Mouse (Mus musculus) stomach, embryonic 14.5 days (tissue): ENCODE measurements around the gene Nudt3. TPM values are rescaled to one million over a fixed set of nuclear protein-coding genes. Genes with fewer than 3 reads are reported as not detected.

Experiments
- ATAC-seq: fragments of 200-750 bp; cut with Nextera tagmentation; 2 replicates; pipeline ENCODE4 v1.8.0; 2017; ENCODE audit warnings: low read depth, moderate TSS enrichment; ENCODE audit not compliant: insufficient number of reproducible peaks, insufficient read depth, low FRiP score
- H3K27ac ChIP-seq: fragments of 300-500 bp; sonication (generic); 2 replicates; pipeline ENCODE4 v1.5.1; 2014; ENCODE audit warnings: mild to moderate bottlenecking, low read length, moderate library complexity, mixed read lengths
- H3K27me3 ChIP-seq: fragments of 300-500 bp; sonication (generic); 2 replicates; pipeline ENCODE4 v1.6.1; 2014; ENCODE audit warnings: low read length, control low read depth, mixed read lengths; ENCODE audit not compliant: control insufficient read depth, insufficient read depth
- H3K36me3 ChIP-seq: fragments of 300-500 bp; sonication (generic); 2 replicates; pipeline ENCODE4 v1.6.1; 2014; ENCODE audit warnings: mild to moderate bottlenecking, control low read depth, low read length, moderate library complexity, mixed read lengths; ENCODE audit not compliant: control insufficient read depth, insufficient read depth
- H3K4me1 ChIP-seq: fragments of 300-500 bp; sonication (generic); 2 replicates; pipeline ENCODE4 v1.6.1; 2014; ENCODE audit warnings: low read length, control low read depth, mixed read lengths; ENCODE audit not compliant: control insufficient read depth, insufficient read depth
- H3K4me2 ChIP-seq: fragments of 300-500 bp; sonication (generic); replicated peaks from 2 replicates; pipeline ENCODE4 v1.6.1; 2014; ENCODE audit warnings: low read depth, low read length, control low read depth
- H3K4me3 ChIP-seq: fragments of 300-500 bp; sonication (generic); 2 replicates; pipeline ENCODE4 v1.5.1; 2014; ENCODE audit warnings: low read depth, low read length, control low read depth
- H3K9ac ChIP-seq: fragments of 300-500 bp; sonication (generic); replicated peaks from 2 replicates; pipeline ENCODE4 v1.6.1; 2014; ENCODE audit warnings: low read depth, mild to moderate bottlenecking, control low read depth, low read length, moderate library complexity, mixed read lengths
- H3K9me3 ChIP-seq: fragments of 300-500 bp; sonication (generic); 2 replicates; pipeline ENCODE4 v1.6.1; 2016; ENCODE audit warnings: low read depth, low read length, control low read depth; ENCODE audit not compliant: control insufficient read depth
- WGBS: fragments of 180-500 bp; shearing (Covaris S2); extraction: QIAGEN DNeasy Blood & Tissue Kit; methylation state at CpG from one replicate; pipeline ENCODE4 v1.1.7; 2014; 5-methylcytosine and 5-hydroxymethylcytosine counted together
- polyA plus RNA-seq: library from polyadenylated mRNA; unstranded; fragments of >200 nt; fragmentation: Nextera tagmentation; extraction: Ambion mirVana; gene quantifications from 2 replicates; pipeline ENCODE4 v1.2.1, GENCODE M21; 2014

Gene Nudt3
- polyA plus RNA-seq, 1 experiment from 2014 or later, result 44.2 TPM

GRCm38 (mm10) chr17:27587252-27587651 lies 36.0 kb downstream of the Nudt3 start:
- Histone ChIP-seq H3K27me3 (no peaks in the 10 kb centered on the region), H3K4me1 (no peaks in the 10 kb centered on the region), H3K36me3 (peaks cover 33% of the 10 kb centered on the region), H3K9me3 (no peaks in the 10 kb centered on the region), H3K9ac (no peak overlapping the region), H3K4me3 (no peak overlapping the region), H3K4me2 (no peak overlapping the region), H3K27ac (no peak overlapping the region)
- ATAC-seq, result no peak
- 81% methylated on average over 12 of the region's 12 CpGs for WGBS

GRCm38 (mm10) chr17:27586661-27587060 lies 36.6 kb downstream of the Nudt3 start:
- no peak overlapping the region for H3K4me2 ChIP-seq

GRCm38 (mm10) chr17:27583185-27583894 lies 40.0 kb downstream of the Nudt3 start:
- WGBS, result 85% methylated on average over 13 of the region's 13 CpGs
- Histone ChIP-seq H3K36me3 (peaks cover 51% of the 10 kb centered on the region), H3K9me3 (no peaks in the 10 kb centered on the region), H3K27ac (no peak overlapping the region), H3K4me1 (no peaks in the 10 kb centered on the region), H3K4me3 (no peak overlapping the region), H3K9ac (no peak overlapping the region), H3K27me3 (no peaks in the 10 kb centered on the region), H3K4me2 (no peak overlapping the region)
- no peak for ATAC-seq

More at GRCm38 (mm10) chr17:27586661-27587060, 36.6 kb downstream of the Nudt3 start:
- H3K9ac ChIP-seq, result no peak overlapping the region
- H3K4me1 ChIP-seq, result no peaks in the 10 kb centered on the region
- no peak overlapping the region for H3K4me3 ChIP-seq
- ATAC-seq, result no peak
- H3K9me3 ChIP-seq, result no peaks in the 10 kb centered on the region
- H3K36me3 ChIP-seq, result peaks cover 35% of the 10 kb centered on the region
- no peak overlapping the region for H3K27ac ChIP-seq
- no peaks in the 10 kb centered on the region for H3K27me3 ChIP-seq
- 65% methylated on average over 9 of the region's 9 CpGs for WGBS

GRCm38 (mm10) chr17:27580392-27581068 lies 42.8 kb downstream of the Nudt3 start:
- 85% methylated on average over 18 of the region's 20 CpGs for WGBS
- ATAC-seq, result no peak
- Histone ChIP-seq H3K27ac (no peak overlapping the region), H3K4me2 (no peak overlapping the region), H3K9me3 (no peaks in the 10 kb centered on the region), H3K27me3 (no peaks in the 10 kb centered on the region), H3K9ac (no peak overlapping the region), H3K4me1 (no peaks in the 10 kb centered on the region), H3K36me3 (peaks cover 58% of the 10 kb centered on the region), H3K4me3 (no peak overlapping the region)

GRCm38 (mm10) chr17:27579816-27580215 lies 43.5 kb downstream of the Nudt3 start:
- H3K4me2 ChIP-seq, result no peak overlapping the region
- H3K9me3 ChIP-seq, result no peaks in the 10 kb centered on the region
- H3K27ac ChIP-seq, result no peak overlapping the region
- no peak overlapping the region for H3K9ac ChIP-seq
- H3K4me3 ChIP-seq, result no peak overlapping the region
- H3K27me3 ChIP-seq, result no peaks in the 10 kb centered on the region
- no peaks in the 10 kb centered on the region for H3K4me1 ChIP-seq
- peaks cover 57% of the 10 kb centered on the region for H3K36me3 ChIP-seq
- no peak for ATAC-seq
- 94% methylated on average over 8 of the region's 8 CpGs for WGBS

GRCm38 (mm10) chr17:27578487-27578886 lies 44.8 kb downstream of the Nudt3 start:
- Histone ChIP-seq H3K4me1 (no peaks in the 10 kb centered on the region), H3K36me3 (peaks cover 57% of the 10 kb centered on the region), H3K27ac (no peak overlapping the region), H3K9me3 (no peaks in the 10 kb centered on the region), H3K27me3 (no peaks in the 10 kb centered on the region), H3K9ac (no peak overlapping the region), H3K4me3 (no peak overlapping the region), H3K4me2 (no peak overlapping the region)
- ATAC-seq, result no peak
- 96% methylated on average over 10 of the region's 10 CpGs for WGBS

GRCm38 (mm10) chr17:27577468-27577867 lies 45.8 kb downstream of the Nudt3 start:
- H3K27ac ChIP-seq, result no peak overlapping the region
- no peak overlapping the region for H3K4me3 ChIP-seq
- 66% methylated on average over 6 of the region's 6 CpGs for WGBS
- no peak for ATAC-seq
- H3K36me3 ChIP-seq, result peaks cover 50% of the 10 kb centered on the region
- H3K9me3 ChIP-seq, result no peaks in the 10 kb centered on the region
- no peaks in the 10 kb centered on the region for H3K4me1 ChIP-seq
- H3K9ac ChIP-seq, result no peak overlapping the region
- H3K27me3 ChIP-seq, result no peaks in the 10 kb centered on the region
- no peak overlapping the region for H3K4me2 ChIP-seq

GRCm38 (mm10) chr17:27576056-27576455 lies 47.2 kb downstream of the Nudt3 start:
- ATAC-seq, result no peak
- WGBS, result 81% methylated on average over 7 of the region's 7 CpGs
- peaks cover 39% of the 10 kb centered on the region for H3K36me3 ChIP-seq

More at GRCm38 (mm10) chr17:27576056-27576455, 47.2 kb downstream of the Nudt3 start:
- Histone ChIP-seq H3K4me2 (no peak overlapping the region), H3K27ac (no peak overlapping the region), H3K9me3 (no peaks in the 10 kb centered on the region), H3K4me1 (no peaks in the 10 kb centered on the region), H3K27me3 (no peaks in the 10 kb centered on the region), H3K4me3 (no peak overlapping the region), H3K9ac (no peak overlapping the region)
